Mouse (Mus musculus) CD8-positive naive resting alpha-beta T cell, adult 2 months (primary cell): Measurements from ENCODE around the gene Piezo1.

Experiments
- DNase-seq, 2 experiments: peaks; one replicate each; pipeline ENCODE4 v3.0.0; 2022; ENCODE audit warnings: low read depth in 2 of 2, low spot score in 2 of 2

Piezo1 gene

DNA sequence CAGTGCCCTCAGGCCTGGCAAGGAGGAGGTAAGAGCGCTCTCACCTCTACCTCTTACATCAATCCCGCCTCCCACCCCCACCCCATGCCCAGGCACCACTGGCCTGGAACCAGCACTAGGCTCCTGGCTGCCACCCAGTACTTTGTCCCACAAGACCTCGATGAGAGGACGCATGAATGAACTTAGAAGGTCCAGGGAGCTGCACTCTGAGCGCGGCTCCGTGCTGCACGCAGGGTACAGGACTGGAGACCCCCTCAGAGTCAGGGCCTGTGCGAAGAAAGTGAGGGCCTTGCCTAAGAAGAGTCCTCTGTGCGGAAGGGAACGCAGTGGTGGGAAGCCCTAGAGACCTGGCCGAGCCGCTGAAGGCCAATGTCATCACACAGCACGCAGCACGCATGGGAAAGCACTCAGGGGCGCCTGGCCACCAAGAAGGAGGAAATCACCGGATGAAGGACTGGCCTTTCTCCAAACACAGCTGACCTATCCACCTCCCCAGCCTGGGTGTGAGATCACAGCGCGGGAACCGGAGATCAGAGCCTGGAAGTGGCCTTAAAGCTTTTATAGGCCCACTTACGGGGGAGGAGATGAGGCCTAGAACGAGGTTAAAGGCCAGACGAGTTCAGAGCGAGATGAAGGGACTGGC is 4.2 kb downstream of the Piezo1 start:
- no peak for DNase-seq

DNA sequence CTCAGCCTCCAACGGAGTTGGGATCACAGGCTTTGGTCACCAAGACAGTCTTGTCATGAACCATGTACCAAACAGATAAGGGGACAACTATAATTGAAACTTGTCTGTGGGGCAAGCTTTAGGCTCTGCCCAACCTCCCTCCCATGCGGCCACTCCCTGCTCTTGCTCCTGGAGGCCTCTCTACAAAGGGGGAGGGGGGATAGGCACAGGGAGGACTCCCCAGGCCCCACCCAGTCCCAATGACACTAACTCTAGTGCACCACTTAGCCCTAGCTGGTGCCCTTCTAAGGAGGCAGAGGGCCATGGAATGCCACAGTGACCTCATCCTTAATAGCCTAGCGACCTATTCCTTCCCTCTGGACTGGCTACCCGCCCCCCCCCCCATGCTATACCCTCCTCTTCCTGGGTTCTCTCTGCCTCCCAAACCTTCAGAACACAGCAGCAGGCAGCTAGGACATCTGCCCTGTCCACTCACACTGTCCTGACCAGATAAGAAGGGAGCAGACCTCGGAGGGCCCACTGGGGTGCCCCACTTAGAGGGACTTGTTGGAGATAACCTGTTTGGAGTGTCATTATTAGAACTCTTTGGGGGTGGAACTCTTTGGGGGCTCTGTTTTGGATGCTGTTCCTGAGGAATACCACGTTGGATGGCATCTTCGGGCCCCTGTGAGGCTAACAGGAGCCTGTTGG is 4.9 kb downstream of the Piezo1 start:
- no peak for DNase-seq

DNA sequence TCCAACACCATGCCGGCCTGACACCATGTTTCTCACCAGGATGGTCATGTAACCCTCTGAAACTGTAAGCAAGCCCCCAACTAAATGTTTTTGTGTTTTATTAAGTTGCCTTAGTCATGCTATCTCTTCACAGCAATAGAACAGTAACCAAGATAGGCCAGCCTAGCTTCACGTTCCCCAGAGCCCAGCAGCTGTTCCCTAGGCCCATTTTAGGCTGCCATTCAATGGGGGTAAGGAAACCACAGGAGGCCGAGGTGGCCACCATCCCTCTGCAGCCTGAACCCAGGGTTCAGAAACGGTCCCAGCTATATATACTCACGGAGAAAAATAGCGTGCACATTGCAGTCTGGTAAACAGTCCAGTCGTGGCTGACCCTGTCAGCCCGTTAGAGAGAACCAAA is 7.0 kb downstream of the Piezo1 start:
- no peak for DNase-seq

DNA sequence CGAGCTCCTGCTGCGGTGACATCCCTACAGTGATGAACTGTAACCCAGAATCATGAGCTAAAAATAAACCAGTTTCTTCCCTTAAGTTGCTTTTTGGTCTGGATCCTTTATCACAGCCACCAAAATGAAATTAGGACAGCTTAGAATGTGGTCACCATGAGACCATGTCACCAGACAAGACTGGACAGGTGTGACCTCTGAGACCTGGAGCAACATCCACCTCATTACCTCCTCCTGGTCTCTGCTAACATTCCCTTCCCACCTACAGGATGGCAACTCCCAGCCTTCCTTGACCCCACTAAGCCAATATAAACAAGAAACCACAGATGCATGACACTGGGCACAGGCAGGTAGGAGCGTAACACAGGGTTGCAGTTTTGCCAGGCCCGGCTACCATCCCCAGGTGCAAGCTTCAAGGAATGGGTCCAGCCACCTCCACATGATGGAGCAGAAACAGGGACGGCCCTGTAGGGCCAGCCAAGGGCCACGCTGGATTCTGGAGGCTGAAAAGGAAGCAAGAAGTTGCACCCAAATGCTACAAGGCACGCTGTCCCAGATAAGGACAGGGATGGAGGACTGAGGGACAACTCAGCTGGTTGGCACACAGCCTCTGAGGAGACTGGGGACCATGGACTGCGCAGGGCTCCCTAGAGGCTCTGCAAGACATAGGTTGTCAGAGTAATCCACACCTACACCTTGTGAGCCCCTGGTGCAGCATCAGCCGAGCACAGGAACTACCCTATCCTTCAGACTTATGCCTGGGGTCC is 12.6 kb downstream of the Piezo1 start:
- DNase-seq: no peak

DNA sequence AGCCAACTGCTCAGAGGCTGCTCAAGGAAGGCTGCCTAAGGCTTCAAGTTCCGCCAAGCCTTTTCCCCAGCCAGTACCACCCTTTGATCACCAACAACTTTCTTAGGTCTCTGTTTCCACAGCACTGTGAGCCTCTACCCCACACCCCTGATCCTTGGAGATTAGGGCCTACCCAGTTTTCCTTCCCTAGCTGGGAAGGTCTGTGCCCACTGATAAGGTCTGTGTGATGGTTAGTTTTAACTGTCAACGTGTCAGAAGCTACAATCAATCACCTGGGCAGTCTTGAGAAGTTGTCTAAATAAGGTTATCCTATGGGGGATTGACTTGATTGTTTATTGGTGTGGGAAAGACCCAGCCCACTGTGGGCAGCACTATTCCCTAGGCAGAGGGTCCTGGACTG is 13.3 kb downstream of the Piezo1 start:
- DNase-seq: no peak

DNA sequence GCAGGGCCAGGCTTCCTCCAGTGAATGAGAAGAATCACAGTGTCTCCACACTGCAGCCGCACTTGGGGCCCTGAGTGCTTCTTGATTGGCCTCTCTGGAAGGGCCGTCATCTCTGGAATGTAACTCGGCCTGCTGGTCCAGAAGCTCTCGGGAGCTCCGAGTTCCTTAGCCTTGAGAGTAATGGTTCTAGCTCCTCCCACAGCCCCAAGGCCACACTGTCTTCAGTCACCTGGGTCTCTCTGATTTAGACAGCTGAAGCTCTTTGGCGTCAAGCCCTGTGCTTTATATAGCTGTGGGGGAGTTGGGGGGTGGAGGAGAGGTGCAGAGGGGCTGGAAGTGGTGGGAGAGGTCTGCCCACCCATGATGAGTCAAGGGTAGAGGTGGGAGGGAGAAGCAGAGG is 14.1 kb downstream of the Piezo1 start:
- no peak for DNase-seq

DNA sequence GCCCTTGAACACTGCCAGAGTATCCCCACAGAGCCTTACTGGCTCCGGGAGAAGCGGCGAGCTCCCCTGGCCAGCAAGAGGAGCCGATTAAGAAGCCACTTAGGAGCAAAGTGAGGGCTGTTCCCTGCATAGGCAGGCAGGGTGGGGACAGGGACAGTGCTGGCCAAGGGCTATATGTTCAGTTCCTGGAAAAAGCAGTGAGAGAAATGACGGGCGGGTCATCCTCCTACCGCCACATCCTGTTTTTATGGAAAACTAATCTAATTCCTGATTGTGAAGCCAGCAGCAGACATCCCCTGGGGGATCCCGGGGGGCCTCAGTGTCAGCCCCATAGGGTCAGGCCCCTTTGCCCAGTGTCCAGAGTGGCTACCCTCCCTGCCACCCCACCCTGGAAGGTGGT is 19.8 kb downstream of the Piezo1 start:
- DNase-seq: no peak

DNA sequence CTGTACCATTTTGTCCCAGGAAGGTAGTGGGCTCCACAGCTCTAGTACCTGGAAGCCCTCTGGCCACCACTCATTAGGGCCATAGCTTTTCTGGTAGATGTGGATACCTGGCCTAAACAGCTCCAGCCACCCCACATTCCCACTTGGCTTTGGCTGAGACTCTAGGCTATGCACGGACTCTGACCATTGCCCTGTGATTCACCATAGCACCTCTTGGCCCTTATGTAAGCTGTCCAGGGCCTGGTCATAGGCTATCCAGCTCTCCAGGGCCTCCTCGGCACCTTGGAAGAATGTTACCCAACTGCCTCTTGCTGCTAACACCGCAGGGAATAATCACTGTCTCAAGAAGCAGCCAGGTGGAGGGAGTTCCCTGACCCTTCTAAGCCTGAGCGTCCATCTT is 22.0 kb downstream of the Piezo1 start:
- no peak for DNase-seq

DNA sequence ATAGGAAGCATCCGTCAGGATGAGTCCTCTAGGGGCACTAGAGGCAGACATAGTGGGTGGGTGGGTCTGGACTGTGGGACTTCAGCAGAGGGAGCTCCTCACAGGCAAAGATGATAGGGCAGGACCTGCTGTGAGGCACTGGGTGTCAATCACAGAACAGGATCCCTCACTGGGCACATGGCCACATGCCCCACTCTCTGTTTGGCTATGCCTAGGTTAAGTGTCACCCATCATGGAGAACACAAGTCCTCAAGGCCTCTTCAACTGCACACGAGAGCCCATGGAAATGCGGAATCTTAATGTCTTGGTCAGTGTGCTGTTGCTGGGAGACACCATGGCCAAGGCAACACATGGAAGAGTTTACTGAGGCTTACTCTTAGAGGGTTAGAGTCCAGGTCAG is 23.2 kb downstream of the Piezo1 start:
- no peak for DNase-seq

DNA sequence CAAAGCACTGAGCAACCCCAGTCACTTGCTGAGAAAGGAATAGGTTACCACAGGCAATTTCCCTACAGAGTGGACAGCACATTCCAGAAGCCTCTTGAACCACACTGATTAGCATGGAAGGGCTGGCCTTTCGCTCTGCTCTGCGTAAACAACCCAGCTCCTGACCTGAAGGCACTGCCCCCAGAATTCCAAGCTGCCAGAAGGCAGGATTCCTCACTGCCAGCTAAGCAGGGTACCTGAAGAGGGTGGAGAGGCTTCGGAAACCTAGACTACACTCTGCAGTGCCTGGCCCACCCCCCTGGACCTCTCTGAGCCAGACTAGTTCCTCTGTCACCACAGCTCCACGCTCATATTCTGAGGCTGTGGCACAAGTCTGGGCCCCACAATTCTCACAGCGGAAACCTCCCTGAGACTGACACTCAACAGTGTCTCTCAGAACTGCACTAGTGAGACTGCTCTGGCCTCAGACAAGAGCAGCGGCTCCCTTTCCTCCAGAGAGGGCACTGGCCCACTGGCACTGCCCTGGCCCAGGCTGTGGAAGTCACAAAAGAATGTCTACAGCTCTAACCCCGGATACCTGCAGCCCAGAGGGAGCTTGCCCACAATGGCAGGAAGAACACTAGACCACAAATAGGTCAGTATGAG is 24.5 kb downstream of the Piezo1 start:
- DNase-seq: no peak

DNA sequence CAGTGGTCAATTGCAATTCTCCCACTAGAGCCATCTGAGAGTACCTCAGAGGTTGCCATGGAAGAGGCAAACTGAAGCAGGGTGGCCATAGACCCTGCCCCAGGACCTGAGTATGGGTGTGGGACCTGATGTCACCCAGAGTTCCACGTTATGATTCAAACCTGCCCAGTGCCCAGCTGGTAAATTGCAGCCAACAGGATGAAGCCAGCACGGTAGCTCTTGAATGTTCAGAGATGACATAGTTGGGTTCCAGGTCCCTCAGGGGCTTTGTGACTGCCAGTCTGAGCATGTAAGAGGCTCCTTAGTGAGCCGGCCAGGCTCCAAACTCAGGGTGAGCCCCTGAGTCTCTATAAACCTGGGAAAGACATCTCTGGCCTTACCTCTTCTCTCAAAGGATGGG is 25.0 kb downstream of the Piezo1 start:
- no peak for DNase-seq

DNA sequence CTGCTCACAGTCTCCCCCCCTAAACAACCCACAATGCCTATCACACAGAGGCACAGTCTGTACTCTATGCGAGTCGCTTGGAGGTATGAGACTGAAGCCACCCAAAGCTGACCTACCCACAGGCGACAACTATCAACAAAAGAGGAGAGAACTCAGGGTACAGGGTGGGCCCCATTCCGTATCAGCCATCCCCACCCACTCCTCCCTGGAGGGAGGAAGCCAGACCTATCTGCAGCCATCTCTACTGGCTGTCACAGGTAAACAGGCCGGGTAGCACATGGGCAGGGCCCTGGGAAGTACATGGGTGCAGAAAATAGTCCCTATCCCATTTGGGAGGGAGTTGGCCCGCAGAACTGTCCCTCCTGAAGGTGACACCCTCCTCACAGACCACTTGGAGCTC is 26.1 kb downstream of the Piezo1 start:
- no peak for DNase-seq

DNA sequence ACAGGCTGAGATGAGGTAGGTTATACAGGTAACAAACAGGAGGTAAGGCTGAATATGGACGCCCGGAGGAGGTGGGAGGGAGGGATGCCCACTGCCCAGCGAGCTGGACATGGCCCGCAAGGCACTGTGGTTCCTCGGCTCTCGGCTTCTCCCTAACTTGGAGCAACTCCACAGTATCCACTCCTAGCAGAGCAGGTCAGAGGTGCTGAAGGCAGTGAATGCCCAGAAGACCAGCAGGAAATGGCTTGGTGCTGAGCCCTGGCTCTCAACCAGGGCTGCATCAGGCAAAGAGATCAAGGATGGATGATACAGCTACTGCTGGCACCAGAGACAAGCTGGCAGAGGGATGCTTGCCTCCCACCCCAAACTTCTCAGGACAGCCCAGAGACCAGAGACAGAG is 26.6 kb downstream of the Piezo1 start:
- no peak for DNase-seq

DNA sequence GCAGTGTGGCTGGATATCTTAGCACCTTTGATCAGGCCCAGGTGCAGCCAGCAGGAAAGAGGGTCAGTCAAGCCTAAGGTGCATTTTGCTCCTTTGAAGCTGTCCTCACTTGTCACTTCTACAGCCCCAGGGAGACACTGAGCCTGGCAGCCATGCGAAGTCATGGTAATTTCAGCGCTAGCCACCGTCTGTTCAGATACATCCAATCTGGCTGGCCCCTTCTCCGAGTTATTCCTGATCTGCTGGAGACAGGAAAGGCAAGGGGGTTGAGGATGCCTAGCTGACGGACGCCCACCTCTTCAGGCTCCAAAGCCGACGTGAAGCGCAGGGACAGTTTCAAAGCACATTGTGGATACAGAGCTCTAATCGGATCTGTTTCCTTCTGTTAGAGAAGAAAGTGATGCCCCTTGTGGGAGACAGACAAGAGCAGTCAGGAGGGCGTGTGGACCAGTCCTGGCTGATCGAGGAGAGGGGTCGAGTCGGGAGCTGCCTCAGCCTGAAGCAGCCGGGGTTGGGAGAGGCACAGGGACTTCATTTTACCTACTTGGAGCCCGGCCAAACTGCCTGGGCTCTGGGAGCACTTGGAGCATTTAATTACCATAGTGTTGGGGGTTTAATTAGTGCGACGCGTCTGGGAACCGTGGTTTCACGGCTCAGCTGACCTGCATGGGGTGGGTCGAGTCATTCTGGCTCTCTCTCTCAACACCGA is 27.3 kb downstream of the Piezo1 start:
- no peak for DNase-seq

DNA sequence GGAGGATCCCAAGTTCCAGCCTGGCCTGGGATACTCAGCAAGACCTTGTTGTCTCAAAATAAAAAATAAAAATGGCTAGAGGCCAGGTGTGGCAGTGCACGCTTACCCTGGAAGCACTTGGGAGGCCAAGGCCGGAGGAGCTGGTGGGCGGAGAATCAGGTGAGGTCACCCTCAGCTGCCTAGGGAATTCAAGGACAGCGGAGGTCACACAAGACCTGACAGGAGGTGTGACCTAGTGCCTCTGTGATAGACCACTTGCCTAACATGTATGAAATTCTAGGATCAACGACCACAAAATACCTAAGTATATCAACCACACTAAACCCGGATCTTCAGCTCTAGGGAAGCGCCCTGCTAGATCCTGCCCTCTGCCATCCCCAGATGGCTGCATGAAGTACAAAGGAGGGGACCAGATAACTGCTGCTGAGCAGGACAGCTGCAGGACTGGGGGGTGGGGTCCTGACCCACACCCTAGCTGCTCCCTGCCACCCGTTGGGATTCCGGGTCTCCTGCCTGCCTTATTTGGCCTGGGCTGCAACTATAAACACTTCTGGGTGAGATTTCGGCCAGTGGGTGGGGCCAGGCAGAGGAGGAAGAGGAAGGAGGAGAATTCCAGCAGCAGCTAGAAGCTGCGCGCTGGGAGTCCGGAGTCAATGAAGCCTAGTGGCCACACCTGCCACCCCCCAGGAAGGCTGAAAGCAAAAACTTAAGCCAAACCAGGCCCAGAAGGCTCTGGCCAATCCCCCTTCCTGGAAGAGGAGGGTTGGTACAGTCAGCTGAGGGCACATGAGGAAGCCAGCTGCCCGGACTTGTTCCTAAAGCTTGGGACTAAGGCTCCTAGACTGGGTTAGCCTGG is 28.1 kb downstream of the Piezo1 start:
- no peak for DNase-seq

DNA sequence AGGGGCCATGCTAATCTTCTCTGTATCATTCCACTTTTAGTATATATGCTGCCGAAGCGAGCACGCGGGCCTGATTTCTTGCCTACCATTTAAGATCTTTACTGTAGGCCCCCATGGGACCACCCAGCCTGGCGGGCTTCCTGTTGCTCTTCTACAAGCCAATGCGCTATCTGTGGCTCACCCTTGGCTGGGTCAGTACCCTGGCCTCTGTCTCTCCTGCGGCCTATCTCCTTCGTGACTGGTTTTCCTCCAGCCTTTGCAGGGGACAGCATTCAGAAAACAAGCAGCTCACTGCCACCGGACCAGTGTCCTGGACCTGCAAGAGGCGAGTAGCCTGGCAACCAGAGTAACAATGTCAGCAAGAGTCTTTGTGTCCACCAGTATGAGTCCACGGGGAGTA is 30.5 kb downstream of the Piezo1 start:
- DNase-seq: no peak

DNA sequence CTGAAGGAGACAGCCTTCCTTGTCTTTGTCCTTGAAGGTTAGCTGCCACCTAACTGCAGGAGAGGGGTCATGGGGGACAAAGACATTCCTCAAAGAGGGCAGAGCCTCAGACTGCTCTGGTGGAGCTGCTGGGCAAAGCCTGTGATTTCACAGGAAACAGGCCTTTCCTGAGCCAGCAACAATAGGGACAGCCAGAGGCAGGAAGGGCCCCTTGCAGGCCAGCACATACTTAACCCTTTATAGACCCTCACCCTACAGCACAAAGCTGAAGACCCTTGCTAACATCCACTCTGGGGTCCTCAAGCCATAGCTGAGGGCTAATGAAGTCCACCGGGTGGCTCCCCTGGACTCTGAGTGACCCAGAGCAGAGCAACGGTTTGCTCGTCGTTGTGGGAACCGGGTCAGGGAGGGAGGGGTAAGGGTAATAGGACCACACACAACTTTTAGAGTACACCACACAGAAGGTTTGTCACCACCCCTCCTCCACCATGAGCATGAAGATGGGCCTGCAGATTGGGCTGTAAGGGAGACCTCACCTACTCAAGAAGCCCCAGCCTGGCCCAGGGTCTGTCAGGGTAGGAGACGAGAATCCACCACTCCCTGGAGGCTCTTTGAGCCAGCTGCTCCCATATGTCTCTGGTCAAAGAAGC is 33.5 kb downstream of the Piezo1 start:
- no peak for DNase-seq

DNA sequence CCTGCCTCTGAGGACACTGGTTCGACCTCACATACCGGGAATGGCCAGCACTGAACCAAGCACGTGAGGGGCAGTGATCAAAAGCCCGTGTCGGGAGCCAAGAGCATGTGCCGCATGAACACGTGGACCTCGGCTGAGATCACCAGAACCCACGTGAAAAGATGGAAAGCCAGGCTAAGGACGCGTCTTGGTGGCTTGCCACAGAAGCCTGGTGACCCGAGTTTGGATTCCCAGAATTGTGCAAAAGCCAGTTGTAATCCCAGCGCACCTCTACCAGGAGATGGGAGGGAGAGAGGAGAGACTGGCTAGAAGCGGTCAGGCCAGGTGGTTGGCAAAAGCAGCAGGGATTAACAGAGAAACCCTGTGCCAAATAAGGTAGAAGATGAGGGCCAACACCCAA is 35.4 kb downstream of the Piezo1 start:
- no peak for DNase-seq

DNA sequence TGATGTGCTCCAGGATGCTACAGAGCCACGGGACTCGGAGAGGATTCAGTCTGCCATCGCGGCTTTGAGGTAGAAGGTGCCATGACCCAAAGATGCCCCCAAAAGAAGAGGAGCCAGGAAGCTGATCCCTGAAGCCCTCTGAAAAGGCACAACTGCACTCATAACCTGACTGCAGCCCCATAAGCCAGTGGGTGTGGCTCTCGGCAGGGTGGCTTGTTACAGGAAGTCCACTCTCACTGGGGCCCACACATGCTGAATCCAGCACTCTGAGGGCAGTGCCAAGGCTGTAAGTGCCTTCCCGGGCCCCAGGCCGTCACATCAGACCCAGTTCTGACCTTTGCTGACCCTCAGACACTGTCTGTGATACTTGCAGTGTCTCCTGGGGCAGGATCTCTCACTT is 38.7 kb downstream of the Piezo1 start:
- DNase-seq: no peak

DNA sequence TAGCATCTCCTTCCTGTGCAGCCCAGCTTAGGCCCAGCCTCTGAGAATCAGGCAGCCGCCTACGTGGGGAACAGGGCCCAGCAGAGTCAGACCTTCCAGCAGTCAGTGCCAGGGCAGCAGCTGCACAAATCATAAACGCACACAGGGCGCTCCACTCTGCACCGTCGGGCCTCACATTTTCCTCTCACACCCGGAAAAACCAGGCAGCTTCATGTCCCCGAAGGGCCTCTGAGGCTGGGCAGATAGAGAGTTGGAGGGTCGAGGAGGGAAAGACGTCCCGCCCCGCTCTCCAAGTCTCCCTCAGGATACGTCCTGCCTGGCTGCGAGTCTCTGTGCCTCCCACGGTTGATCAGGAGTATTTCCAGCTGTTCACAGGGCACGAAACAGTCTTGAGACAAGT is 39.6 kb downstream of the Piezo1 start:
- no peak for DNase-seq
